Mouse (Mus musculus) MN1 (cell line): ENCODE measurements around the gene Tmem220.
A peak's percentile ranks its signal among the peaks of the same experiment; 100 is the strongest.

Experiments
- DNase-seq: peaks from one replicate; pipeline ENCODE4 v3.0.0-alpha.2; 2016; ENCODE audit warnings: low spot score

Tmem220 gene

DNA sequence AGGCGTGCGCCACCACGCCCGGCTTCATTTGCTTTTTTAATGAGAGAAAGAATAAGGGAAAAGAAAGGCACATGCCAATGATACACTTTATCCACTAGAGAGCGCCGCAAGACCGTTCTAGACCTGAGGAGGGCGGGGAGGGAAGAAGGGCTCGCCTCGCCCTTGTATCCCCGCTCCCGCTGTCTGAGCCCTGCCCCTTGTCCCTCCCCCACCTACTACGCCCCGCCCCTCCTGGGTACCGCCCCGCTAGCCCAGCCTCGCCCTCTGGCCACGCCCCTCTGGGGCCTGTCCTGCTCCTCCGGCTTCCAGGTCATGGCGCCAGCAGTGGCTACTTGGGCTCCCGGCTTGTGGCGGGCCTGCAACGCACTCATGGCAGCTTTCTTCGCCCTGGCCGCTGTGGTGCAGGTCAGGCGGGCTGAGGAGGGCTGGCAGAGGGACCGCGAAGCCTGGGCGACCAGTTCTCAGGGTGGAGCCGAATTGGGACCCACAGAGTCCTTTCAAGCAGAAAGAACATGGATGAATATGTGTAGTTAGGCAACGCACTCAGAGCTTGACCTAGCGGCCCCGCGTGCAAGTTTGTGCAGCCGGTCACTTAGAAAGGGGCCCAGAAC is at the start of gene Tmem220:
Tmem220 (plus strand) TSS at position 288 of the 611 bp plus-strand sequence.
- peak; percentile 95 for DNase-seq

DNA sequence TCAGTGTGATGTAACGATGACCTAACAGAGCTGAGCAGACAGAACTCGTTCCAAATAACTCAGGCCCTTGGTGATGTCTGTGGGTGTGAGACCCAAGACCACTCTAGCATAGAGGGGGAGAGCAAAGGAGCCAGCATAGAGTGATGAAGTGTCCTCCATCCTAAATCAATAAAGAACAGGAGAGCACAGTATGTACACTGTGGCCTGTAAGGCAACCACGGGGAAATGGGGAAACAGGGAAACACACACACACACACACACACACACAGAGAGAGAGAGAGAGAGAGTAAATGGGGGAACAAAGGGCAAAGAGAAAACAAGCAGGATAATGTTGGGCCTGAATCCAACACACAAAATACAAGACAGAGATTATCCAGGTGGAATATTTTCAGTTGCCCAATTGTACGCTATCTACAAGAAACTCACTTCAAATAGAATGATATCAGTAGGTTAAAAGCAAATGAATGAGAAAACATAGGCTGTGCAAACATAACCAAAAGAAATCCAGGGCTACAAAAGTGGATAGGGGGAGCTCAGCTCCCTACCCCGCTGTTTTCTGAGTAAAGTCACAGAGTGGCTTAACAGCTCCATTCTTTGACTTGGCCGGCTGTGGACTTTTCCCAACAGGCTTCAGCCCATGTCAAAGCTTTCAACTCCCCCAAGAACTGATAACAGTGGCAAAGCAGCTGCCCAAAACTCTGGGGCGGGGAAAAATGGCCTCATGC is 49.2 kb upstream of the Tmem220 start:
- DNase-seq = no peak

GRCm38 (mm10) chr11:66981336-66982115 is 43.4 kb upstream of the Tmem220 start:
- DNase-seq = no peak

GRCm38 (mm10) chr11:66982794-66983193 is 42.2 kb upstream of the Tmem220 start:
- peak; percentile 80 for DNase-seq

DNA sequence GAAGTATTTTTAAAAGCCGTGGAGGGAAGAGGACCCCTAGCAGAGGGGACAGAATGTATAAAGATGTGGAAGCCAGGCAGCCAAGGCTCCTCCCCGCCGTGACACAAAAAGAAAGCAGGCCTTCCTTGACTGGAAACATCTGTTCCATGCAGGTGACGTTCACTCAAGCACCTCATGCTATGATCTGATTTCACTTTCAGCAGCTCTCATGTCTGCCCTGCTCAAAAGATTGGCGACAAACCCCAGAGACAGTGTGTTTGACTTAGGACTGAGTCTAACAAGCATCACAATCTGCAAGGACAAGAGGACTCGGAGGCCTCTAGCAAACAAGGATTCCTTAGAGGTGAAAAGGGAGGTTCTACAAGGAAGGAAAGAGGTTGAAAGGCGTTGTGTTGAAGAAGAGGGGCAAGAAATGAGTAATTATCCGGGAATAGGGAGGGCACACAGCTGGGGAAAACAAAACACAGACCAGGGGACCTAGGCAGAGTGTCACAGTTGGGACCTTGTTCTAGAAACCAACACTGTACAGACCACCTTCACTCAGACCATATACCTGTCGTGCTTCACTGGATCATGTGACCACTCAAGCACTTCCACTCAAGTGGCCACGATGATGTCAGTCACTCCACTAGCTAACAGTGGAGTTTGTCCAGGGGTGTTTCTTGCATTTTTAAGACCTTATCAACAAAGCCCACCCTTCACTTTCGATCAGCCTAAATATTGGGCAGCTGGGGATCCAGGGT is 41.4 kb upstream of the Tmem220 start:
- peak; percentile 26 for DNase-seq

DNA sequence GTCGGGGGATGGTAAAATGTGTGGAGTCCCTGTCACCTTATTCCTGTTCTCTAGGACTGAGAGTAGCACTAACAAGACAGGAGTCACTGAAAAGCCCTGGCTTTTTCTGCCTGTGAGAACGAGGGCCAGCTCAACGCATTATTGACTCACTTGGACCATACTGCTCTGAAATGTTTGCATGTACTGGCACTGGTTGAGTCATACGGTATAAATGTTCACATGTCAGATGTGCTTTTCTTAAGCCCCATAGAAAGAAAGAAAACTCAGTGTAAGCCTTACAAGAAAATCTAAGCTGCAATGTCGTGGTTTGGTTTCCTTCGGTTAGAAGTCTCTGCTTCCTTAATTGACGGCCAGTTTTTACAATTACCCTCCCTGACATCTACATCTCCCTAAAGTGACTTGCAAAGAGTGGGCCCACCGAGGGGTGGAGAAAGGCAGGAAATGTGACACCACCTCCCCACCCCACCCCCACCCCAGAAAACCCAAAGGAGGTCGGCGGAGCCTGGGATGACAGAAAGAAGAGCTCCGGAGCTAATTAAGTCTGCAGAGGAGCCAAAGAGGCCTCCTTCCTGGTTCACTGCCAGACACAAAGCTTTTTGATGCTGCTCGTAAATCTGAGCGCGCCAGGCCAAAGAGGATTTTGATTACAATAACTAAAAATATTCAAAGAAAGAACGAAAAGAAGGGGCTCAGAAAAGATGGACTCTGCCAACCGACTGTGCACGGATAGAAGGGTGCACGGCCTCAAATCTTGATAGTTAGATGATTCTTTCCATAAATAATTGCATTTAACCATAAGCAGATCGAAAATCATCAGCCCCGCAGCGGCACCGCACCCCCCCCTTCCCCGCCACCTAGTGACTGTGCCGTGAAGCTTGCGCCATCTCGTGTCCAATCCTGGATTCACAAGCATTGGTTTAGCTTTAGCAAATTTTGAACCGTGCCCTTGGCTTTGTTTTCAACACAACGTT is 40.5 kb upstream of the Tmem220 start:
- DNase-seq = peak; percentile 88

- DNase-seq = no peak
Observed at GRCm38 (mm10) chr11:66985136-66985702, 39.7 kb upstream of the Tmem220 start.

DNA sequence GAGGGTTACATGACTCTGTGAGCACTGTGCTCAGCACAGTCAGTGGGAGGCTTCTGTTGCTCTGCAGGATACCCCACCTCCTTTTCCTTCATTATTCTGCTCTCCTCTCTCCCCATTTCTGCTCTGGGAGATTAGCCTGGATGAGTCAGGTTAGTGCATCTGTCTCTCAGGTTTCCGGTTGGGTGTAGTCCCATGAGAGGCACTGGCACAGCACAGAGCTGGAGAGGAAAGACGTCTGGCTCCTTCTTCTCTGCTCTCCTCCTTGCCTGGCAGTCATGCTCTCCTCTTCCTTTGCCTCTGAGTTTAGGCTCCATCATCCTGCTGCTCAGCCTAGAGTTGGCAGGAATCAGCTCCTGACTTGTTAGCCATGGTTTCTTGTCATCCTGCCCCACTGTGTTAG is 32.8 kb upstream of the Tmem220 start:
- peak; percentile 49 for DNase-seq

- DNase-seq = no peak
Observed at GRCm38 (mm10) chr11:66993674-66994073, 31.3 kb upstream of the Tmem220 start.

DNA sequence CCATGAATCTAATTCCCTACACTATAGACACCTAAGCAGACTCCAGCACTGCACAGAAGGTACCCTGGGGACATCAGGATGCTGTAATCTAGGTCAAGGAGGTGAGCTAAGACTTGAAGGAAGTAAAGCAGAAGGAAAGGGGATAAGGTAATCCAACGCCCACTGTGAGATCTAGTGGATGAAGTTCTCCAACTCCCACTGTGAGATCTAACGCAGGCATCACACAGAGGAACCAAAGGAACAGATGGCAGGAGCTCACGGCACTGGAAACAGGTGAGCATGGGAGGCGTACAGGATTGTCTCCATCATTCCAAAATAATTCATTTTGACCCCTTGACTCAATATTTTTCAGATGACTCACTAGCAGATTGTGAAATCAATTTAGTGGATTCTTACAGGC is 28.5 kb upstream of the Tmem220 start:
- DNase-seq = no peak

GRCm38 (mm10) chr11:66998467-66999403 is 26.2 kb upstream of the Tmem220 start:
- peak; percentile 69 for DNase-seq

- DNase-seq = peak; percentile 28
Observed at GRCm38 (mm10) chr11:67000671-67001070, 24.3 kb upstream of the Tmem220 start.

GRCm38 (mm10) chr11:67001717-67002116 is 23.2 kb upstream of the Tmem220 start:
- DNase-seq = peak; percentile 73

GRCm38 (mm10) chr11:67002911-67003310 is 22.0 kb upstream of the Tmem220 start:
- DNase-seq = no peak

DNA sequence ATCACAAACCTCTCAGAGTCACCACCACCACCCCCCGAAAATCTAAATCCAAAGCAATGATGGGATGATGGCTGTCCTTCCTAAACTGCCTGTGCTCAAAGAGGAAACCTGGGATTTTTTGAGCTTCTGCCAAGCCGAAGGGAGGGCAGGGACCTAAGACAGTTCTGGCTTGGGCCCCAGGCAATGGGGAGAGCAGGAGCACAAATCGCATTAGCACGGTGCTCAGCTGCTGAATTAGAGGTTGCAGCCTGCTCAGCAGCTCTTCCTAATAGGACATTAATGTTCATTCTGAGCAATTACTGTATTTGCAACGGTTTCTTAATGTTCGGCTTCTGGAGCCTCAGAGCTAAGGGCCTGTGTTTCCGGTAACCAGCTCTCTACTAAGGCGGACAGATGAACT is 17.0 kb upstream of the Tmem220 start:
- peak; percentile 90 for DNase-seq

DNA sequence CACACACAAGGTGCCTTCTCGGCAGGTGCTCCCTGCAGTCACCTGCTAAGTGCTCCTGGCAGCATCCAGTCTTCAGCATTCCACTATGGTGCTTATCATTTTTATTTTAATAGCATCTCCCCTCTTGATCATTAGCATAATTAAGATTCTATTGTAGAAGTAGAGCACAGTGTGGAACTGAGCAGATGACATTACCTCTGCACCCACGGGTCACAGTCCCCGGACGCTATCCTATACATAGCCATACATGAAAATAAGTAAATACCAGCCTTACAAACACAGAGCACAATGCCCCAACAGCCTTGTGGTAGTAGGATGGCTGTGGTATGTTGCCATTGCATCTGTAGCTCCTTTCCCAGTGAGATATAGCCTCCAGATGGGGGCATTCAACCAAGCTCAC is 16.4 kb upstream of the Tmem220 start:
- no peak for DNase-seq

DNA sequence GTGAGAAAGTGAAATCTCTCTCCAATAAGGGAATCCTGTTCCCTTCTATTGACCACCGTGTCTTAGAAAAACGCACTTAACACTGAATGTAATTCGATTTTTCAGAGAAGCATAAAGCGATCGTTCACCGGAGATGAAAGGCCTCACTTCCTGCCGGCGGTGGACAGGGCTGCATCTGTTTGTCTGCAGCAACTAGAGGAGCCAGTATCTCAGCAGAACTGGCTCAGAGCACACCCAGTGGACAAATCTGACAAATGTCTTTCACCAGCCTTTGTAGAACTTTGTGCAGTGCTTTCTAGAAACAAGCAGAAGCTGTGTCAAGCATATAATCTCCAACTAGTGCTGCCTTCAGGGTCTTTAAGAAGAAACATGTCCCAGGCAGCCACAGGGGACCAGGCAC is 14.5 kb upstream of the Tmem220 start:
- DNase-seq = peak; percentile 56

DNA sequence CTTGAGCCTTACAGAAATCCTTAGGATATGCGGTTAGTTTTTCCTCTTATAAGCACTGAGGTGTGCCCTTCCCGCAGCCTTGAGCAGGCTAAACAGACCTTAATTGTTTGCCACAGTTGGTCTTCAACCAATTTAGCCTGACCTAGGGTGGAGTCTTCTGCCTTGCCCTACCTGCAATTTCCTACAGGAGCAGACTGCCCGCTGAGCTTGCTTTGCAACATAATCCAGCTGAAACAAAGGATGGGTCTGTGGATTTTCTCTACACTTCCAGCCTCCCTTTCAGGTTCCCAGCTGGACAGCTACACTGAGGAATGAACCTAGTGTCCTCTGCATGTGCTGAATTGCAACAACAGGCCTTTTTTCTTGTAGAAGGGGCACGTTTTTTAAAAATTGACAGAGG is 13.3 kb upstream of the Tmem220 start:
- DNase-seq = no peak

DNA sequence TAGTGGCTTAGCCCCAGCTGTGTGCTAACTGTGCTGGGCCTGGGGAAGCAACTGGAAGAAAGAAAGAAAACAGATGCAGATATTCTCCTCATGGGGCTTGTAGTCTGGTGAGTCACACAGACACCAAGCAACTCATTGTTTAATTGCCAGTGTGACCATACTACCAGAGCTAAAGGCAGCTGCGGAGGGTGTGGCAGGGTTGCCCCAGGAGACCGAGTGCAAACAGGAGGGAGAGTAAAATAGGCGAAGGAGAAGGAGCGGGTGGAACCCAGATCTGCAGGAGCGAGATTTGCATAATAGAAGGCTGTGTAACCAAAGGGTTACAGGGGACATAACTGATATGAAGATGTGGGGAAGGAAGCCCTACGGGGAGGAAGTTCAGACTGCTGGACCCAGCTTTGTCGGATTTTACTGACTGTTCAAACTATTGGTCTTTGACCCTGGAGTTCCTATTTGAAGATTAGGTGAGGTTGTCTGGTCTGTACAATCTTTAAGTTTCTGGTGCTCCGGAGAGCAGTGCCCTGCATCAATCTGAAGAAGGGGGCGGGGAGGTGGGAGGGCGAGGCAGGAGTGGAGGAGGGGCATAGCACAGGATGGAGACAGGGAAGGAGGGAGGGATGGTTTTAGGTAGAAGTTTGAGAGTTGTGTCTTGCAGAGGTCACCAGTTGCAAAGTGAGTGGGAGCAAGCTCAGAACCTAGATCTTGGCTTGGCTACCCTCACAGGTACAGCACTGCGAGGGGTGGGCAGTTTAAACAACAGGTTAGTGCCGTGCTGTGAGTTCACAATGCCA is 7.0 kb upstream of the Tmem220 start:
- DNase-seq = peak; percentile 93
